Comparison of ENCODE assay signal across 10 mouse cellular contexts in genomic region chr16:25445580-25445979, GRCm38 (mm10).
A peak's percentile ranks its signal among the peaks of the same experiment; 100 is the strongest.
DNase-seq lines count a peak whose midpoint lies in the region; ATAC-seq lines count a peak whose summit lies in the region.
"Had no signal": no experiment of that assay in that cellular context is flagged by ENCODE, and none has a peak within 500 bp of the region (broad histone marks: within the 10 kb centered on the region; RNA-seq: fewer than 3 reads in every experiment).

No protein-coding gene starts in this region.

- peak; percentile 19 for DNase-seq in kidney, adult 18-20 months
- peak; percentile 28 for DNase-seq in forelimb bud, embryonic 11.5 days (ENCODE audit: low read depth, low spot score)
- DNase-seq in heart, adult 9 months (ENCODE audit: low spot score in 2 of 2): peak; percentile 14 to 27
- peak; percentile 30 to 61 for DNase-seq in kidney, postnatal 25 days
- no peak for DNase-seq in B cell, adult 2 months
- no peak for DNase-seq in spleen, postnatal 36 days (ENCODE audit: low spot score in 2 of 2)
- DNase-seq in cerebellum, postnatal 14 days: no peak
- DNase-seq: right cerebral cortex, postnatal 25 days had no signal

- no peak overlapping the region for H3K4me3 ChIP-seq in kidney, embryonic 14.5 days (ENCODE audit: low read length)
- H3K4me3 ChIP-seq: forebrain, embryonic 10.5 days had no signal

- H3K9ac ChIP-seq in kidney, embryonic 14.5 days (ENCODE audit: low read depth, low read length): no peak overlapping the region

- 62% methylated on average over 7 of the region's 7 CpGs for WGBS in kidney, embryonic 14.5 days

- no peak overlapping the region for H3K27ac ChIP-seq in kidney, embryonic 14.5 days (ENCODE audit: low read depth, low read length)
- H3K27ac ChIP-seq: forebrain, embryonic 10.5 days had no signal

- H3K4me1 ChIP-seq in kidney, embryonic 14.5 days (ENCODE audit: control insufficient read depth, insufficient read depth, low read length): no peaks in the 10 kb centered on the region

- H3K27me3 ChIP-seq in kidney, embryonic 14.5 days (ENCODE audit: control insufficient read depth, insufficient read depth, low read length): no peaks in the 10 kb centered on the region

- no peak for ATAC-seq in kidney, embryonic 14.5 days (ENCODE audit: low FRiP score, low TSS enrichment)

- no peaks in the 10 kb centered on the region for H3K36me3 ChIP-seq in kidney, embryonic 14.5 days (ENCODE audit: control insufficient read depth, insufficient read depth, low read length)
- H3K36me3 ChIP-seq: forebrain, embryonic 10.5 days had no signal

- H3K9me3 ChIP-seq in kidney, embryonic 14.5 days (ENCODE audit: control insufficient read depth, low read length): no peaks in the 10 kb centered on the region
- H3K9me3 ChIP-seq: forebrain, embryonic 10.5 days had no signal

- H3K4me2 ChIP-seq in kidney, embryonic 14.5 days (replicated peaks; ENCODE audit: low read depth, low read length): no peak overlapping the region

Comparison
In these comparisons a context has a peak if more than half of its experiments do, and no peak if none do; other contexts are left out.
1. DNase-seq: peak in kidney, adult 18-20 months (single experiment), forelimb bud, embryonic 11.5 days (single experiment), heart, adult 9 months (2 of 2) and kidney, postnatal 25 days (2 of 2); none in B cell, adult 2 months (0 of 2), spleen, postnatal 36 days (0 of 2) and cerebellum, postnatal 14 days (0 of 2).